10 mouse cellular contexts compared by ENCODE assay signal in genomic region chr1:180333588-180333987, GRCm38 (mm10). TPM values are rescaled to one million over a fixed set of nuclear protein-coding genes. Genes with fewer than 3 reads are reported as not detected.
DNase-seq lines count a peak whose midpoint lies in the region; ATAC-seq and TF ChIP-seq lines count a peak whose summit lies in the region.
"Had no signal": no experiment of that assay in that cellular context is flagged by ENCODE, and none has a peak within 500 bp of the region (broad histone marks: within the 10 kb centered on the region; RNA-seq: fewer than 3 reads in every experiment).

No protein-coding gene starts in this region.

- ATAC-seq in kidney, embryonic 14.5 days (ENCODE audit: low FRiP score, low TSS enrichment): no peak
- no peak for ATAC-seq in forebrain, postnatal 0 days
- no peak for ATAC-seq in hindbrain, embryonic 16.5 days
- no peak for ATAC-seq in midbrain, embryonic 14.5 days (ENCODE audit: low FRiP score, low TSS enrichment)
- ATAC-seq: Patski had no signal

- H3K27ac ChIP-seq in kidney, embryonic 14.5 days (ENCODE audit: low read depth, low read length): no peak overlapping the region
- H3K27ac ChIP-seq in forebrain, postnatal 0 days (ENCODE audit: low read depth, low read length): no peak overlapping the region
- H3K27ac ChIP-seq in hindbrain, embryonic 16.5 days (ENCODE audit: low read depth, low read length): no peak overlapping the region
- no peak overlapping the region for H3K27ac ChIP-seq in midbrain, embryonic 14.5 days (replicated peaks; ENCODE audit: low read depth, low read length)

- H3K9me3 ChIP-seq in kidney, embryonic 14.5 days (ENCODE audit: control insufficient read depth, low read length): no peaks in the 10 kb centered on the region
- H3K9me3 ChIP-seq in forebrain, postnatal 0 days (ENCODE audit: low read length): no peaks in the 10 kb centered on the region
- no peaks in the 10 kb centered on the region for H3K9me3 ChIP-seq in hindbrain, embryonic 16.5 days (ENCODE audit: control insufficient read depth, low read length)
- no peaks in the 10 kb centered on the region for H3K9me3 ChIP-seq in midbrain, embryonic 14.5 days (ENCODE audit: control insufficient read depth, low read length)

- H3K9ac ChIP-seq in kidney, embryonic 14.5 days (ENCODE audit: low read depth, low read length): peak overlapping the region; percentile 24; the same call in 1 of the 2 replicates
- H3K9ac ChIP-seq in forebrain, postnatal 0 days: no peak overlapping the region
- H3K9ac ChIP-seq in hindbrain, embryonic 16.5 days (ENCODE audit: low read depth, low read length): 0 out of 2 replicates have a peak overlapping the region, but pooled peaks have one; percentile 20
- no peak overlapping the region for H3K9ac ChIP-seq in midbrain, embryonic 14.5 days (replicated peaks; ENCODE audit: low read length)

- peaks cover 8% of the 10 kb centered on the region; the same call in 1 of the 2 replicates for H3K36me3 ChIP-seq in kidney, embryonic 14.5 days (ENCODE audit: control insufficient read depth, insufficient read depth, low read length)
- no peaks in the 10 kb centered on the region for H3K36me3 ChIP-seq in forebrain, postnatal 0 days (ENCODE audit: insufficient read depth)
- no peaks in the 10 kb centered on the region for H3K36me3 ChIP-seq in hindbrain, embryonic 16.5 days (ENCODE audit: control insufficient read depth, insufficient read depth, low read length)
- H3K36me3 ChIP-seq in midbrain, embryonic 14.5 days (ENCODE audit: control insufficient read depth, insufficient read depth, low read length): no peaks in the 10 kb centered on the region

- H3K4me1 ChIP-seq in kidney, embryonic 14.5 days (ENCODE audit: control insufficient read depth, insufficient read depth, low read length): peaks cover 51% of the 10 kb centered on the region
- peaks cover 4% of the 10 kb centered on the region; the same call in 1 of the 2 replicates for H3K4me1 ChIP-seq in forebrain, postnatal 0 days (ENCODE audit: insufficient read depth)
- peaks cover 44% of the 10 kb centered on the region for H3K4me1 ChIP-seq in hindbrain, embryonic 16.5 days (ENCODE audit: control insufficient read depth, insufficient read depth, low read depth, low read length)
- H3K4me1 ChIP-seq in midbrain, embryonic 14.5 days (ENCODE audit: control insufficient read depth, insufficient read depth, low read length): peaks cover 23% of the 10 kb centered on the region

- DNase-seq in kidney, postnatal 14 days: no peak
- no peak for DNase-seq in forebrain, postnatal 0 days
- DNase-seq in midbrain, embryonic 14.5 days: no peak
- no peak for DNase-seq in urinary bladder, postnatal 4 days (ENCODE audit: low spot score in 2 of 2)
- DNase-seq in layer of hippocampus, adult 9-11 months: no peak
- no peak for DNase-seq in right cerebral cortex, adult 18-20 months

- no peaks in the 10 kb centered on the region for H3K27me3 ChIP-seq in kidney, embryonic 14.5 days (ENCODE audit: control insufficient read depth, insufficient read depth, low read length)
- peaks cover 9% of the 10 kb centered on the region; the same call in 1 of the 2 replicates for H3K27me3 ChIP-seq in forebrain, postnatal 0 days (ENCODE audit: insufficient read depth, low read length)
- H3K27me3 ChIP-seq in hindbrain, embryonic 16.5 days (replicated peaks; ENCODE audit: control insufficient read depth, insufficient read depth, low read length): peaks cover 7% of the 10 kb centered on the region
- peaks cover 18% of the 10 kb centered on the region; the same call in 1 of the 2 replicates for H3K27me3 ChIP-seq in midbrain, embryonic 14.5 days (ENCODE audit: control insufficient read depth, insufficient read depth, low read length)
- H3K27me3 ChIP-seq: Patski had no signal

- no peak for TF ChIP-seq CTCF in forebrain, postnatal 0 days (IDR thresholded peaks at IDR 0.05; ENCODE audit: low read depth)

- peak overlapping the region; percentile 79 for H3K4me3 ChIP-seq in kidney, embryonic 14.5 days (ENCODE audit: low read length)
- H3K4me3 ChIP-seq in forebrain, postnatal 0 days (ENCODE audit: low read depth, low read length): no peak overlapping the region
- peak overlapping the region; percentile 60 for H3K4me3 ChIP-seq in hindbrain, embryonic 16.5 days (ENCODE audit: low read length)
- H3K4me3 ChIP-seq in midbrain, embryonic 14.5 days (replicated peaks; ENCODE audit: low read depth, low read length): peak overlapping the region; percentile 55; the same call in 1 of the 2 replicates
- H3K4me3 ChIP-seq: erythroblast, embryonic 14.5 days had no signal

- WGBS in kidney, embryonic 14.5 days: 47% methylated on average over 6 of the region's 6 CpGs
- WGBS in forebrain, postnatal 0 days: 46% methylated on average over 6 of the region's 6 CpGs
- WGBS in hindbrain, embryonic 16.5 days: 25% methylated on average over 6 of the region's 6 CpGs
- 40% methylated on average over 6 of the region's 6 CpGs for WGBS in midbrain, embryonic 14.5 days

- H3K4me2 ChIP-seq in kidney, embryonic 14.5 days (replicated peaks; ENCODE audit: low read depth, low read length): peak overlapping the region; percentile 93
- 0 out of 2 replicates have a peak overlapping the region, but pooled peaks have one; percentile 1 for H3K4me2 ChIP-seq in forebrain, postnatal 0 days (ENCODE audit: low read depth)
- H3K4me2 ChIP-seq in hindbrain, embryonic 16.5 days (ENCODE audit: low read length): peak overlapping the region; percentile 97
- 0 out of 2 replicates have a peak overlapping the region, but pooled peaks have one; percentile 13 for H3K4me2 ChIP-seq in midbrain, embryonic 14.5 days (ENCODE audit: low read length)

RNA-seq across cellular contexts. Expression of gene Itpkb, which starts 3.3 kb away (rescaled TPM):
- polyA plus RNA-seq in kidney, embryonic 14.5 days (2014; fragmentation: Nextera tagmentation; extraction: Ambion mirVana): 7.3 and 7.7 TPM in 2 replicates
- total RNA-seq in forebrain, postnatal 0 days (2014; rRNA removed): 6.4 and 6.5 TPM in 2 replicates
- polyA plus RNA-seq in forebrain, postnatal 0 days (2015; fragmentation: Nextera tagmentation; extraction: Ambion mirVana): 1.3 and 1.9 TPM in 2 replicates
- polyA plus RNA-seq in hindbrain, embryonic 16.5 days (2015; fragmentation: Nextera tagmentation; extraction: Ambion mirVana): 3.8 and 4.0 TPM in 2 replicates
- polyA plus RNA-seq in midbrain, embryonic 14.5 days (2014; fragmentation: Nextera tagmentation; extraction: Ambion mirVana): 1.8 and 1.9 TPM in 2 replicates

Comparison
In these comparisons a context has a peak if more than half of its experiments do, and no peak if none do; other contexts are left out.
1. H3K4me2 ChIP-seq: peak in every context shown above with its lines; median percentile 97 in hindbrain, embryonic 16.5 days; 93 in kidney, embryonic 14.5 days; 13 in midbrain, embryonic 14.5 days; 1 in forebrain, postnatal 0 days.
2. H3K9ac ChIP-seq: peak in kidney, embryonic 14.5 days (single experiment) and hindbrain, embryonic 16.5 days (single experiment); none in forebrain, postnatal 0 days (single experiment) and midbrain, embryonic 14.5 days (single experiment).